Mouse (Mus musculus): Measurements from ENCODE around the gene Dars.
"Not testable (repeated sequence)": the region's sequence is repeated elsewhere in the genome, so short reads cannot be mapped to it uniquely, and the experiment has no call there.

Dars gene

GRCm38 (mm10) chr1:128353092-128353491 is 64.1 kb downstream of the Dars start:
- no peak for DNase-seq (ENCODE audit: low read depth, low spot score)

GRCm38 (mm10) chr1:128344232-128344631 is 72.9 kb downstream of the Dars start:
- DNase-seq (ENCODE audit: low read depth, low spot score) = no peak

- DNase-seq (ENCODE audit: low read depth, low spot score) = no peak
Measured at GRCm38 (mm10) chr1:128337708-128338320, 79.4 kb downstream of the Dars start.

GRCm38 (mm10) chr1:128330313-128330712 is 86.9 kb downstream of the Dars start:
- DNase-seq (ENCODE audit: low read depth, low spot score) = no peak

- DNase-seq (ENCODE audit: low read depth, low spot score) = no peak
Measured at GRCm38 (mm10) chr1:128328218-128328617, 89.0 kb downstream of the Dars start, which contains the start of gene Lct. Gene Lct, minus strand, starts transcription at chr1:128328318.

GRCm38 (mm10) chr1:128327165-128327564 is 90.0 kb downstream of the Dars start:
- DNase-seq (ENCODE audit: low read depth, low spot score) = no peak

GRCm38 (mm10) chr1:128324776-128325175 is 92.4 kb downstream of the Dars start:
- DNase-seq (ENCODE audit: low read depth, low spot score) = no peak

GRCm38 (mm10) chr1:128323026-128323643 is 94.0 kb downstream of the Dars start:
- DNase-seq (ENCODE audit: low read depth, low spot score) = no peak

- not testable (repeated sequence) for DNase-seq (ENCODE audit: low read depth, low spot score)
Measured at GRCm38 (mm10) chr1:128319266-128319665, 97.9 kb downstream of the Dars start.

- no peak for DNase-seq (ENCODE audit: low read depth, low spot score)
Measured at GRCm38 (mm10) chr1:128314665-128315064, 102.5 kb downstream of the Dars start.

All from A20 (cell line).